Mouse (Mus musculus) kidney, postnatal 36 days (tissue): ENCODE measurements around the gene Men1.

Experiments
- DNase-seq, 2 experiments: peaks; one replicate each; pipeline ENCODE4 v3.0.0; 2021 to 2022; ENCODE audit warnings: mixed read lengths in 2 of 2

Gene Men1

DNA sequence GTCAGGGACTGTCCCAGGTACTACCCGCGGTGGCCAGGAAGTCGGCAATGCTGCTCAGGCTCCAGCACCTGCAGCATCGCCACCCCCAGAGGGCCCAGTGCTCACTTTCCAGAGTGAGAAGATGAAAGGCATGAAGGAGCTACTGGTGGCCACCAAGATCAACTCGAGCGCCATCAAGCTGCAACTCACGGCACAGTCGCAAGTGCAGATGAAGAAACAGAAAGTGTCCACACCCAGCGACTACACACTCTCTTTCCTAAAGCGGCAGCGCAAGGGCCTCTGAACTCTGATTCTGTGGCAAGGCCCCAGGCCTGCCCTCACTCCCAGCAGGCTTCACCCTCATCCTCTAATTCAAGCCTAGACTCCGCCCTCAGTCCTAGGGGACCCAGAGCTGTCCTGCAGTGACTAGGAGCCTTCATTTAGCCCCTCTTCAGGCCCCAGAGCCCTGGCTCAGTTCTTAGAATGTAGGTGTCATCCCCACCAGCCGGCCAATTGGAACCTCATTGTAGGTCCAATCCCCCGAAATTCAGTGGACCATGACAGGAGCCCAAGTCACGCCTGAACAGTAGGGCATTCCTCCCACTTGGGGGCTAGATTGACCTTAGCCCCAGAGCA is 5.2 kb downstream of the Men1 start:
- DNase-seq, result peak; percentile 82 to 87

DNA sequence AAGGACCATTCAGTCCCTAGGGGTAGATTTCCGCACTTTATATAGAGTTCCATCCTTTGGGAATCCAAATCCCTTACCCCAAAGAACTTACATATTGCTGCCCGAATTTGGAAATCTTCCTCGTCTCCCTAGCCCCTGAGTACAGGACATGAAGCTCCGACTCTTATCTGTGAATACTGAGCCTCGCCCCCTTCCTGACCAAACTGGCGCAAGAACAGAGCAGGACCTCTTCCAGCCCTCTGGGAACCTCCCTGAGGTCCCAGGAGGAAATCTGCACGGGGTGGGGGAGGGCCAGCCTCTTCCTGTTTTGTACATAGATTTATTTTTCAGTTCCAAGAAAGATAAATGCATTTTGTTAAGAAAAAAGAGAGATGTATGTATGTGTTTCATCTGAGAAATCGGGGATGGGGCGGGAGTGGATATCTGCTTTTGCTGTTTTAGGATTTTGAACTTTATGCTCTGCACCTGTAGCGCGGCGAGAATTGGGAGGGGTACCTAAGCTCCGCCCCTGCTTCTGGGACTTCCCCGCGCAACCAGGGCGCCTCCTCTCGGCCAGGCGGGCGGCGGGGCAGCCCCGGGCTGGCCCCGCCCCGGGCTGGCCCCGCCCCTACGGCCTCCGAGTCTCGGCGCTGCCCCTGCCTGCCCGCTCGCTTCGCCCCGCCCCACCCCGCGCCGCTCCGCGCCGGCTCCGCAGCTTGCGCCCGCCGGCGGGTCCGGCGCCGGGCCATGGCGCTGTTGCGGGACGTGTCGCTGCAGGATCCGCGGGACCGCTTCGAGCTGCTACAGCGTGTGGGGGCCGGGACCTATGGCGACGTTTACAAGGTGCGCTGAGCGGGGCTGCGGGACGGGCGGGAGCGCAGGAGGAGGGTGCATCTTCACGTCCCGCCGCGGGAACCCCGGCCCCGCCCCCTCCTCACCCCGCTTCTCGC is 6.0 kb downstream of the Men1 start, which contains the start of gene Map4k2:
Gene Map4k2 (plus strand): TSS at position 612 of the 929 bp plus-strand sequence.
- DNase-seq, result peak; percentile 91 to 97

DNA sequence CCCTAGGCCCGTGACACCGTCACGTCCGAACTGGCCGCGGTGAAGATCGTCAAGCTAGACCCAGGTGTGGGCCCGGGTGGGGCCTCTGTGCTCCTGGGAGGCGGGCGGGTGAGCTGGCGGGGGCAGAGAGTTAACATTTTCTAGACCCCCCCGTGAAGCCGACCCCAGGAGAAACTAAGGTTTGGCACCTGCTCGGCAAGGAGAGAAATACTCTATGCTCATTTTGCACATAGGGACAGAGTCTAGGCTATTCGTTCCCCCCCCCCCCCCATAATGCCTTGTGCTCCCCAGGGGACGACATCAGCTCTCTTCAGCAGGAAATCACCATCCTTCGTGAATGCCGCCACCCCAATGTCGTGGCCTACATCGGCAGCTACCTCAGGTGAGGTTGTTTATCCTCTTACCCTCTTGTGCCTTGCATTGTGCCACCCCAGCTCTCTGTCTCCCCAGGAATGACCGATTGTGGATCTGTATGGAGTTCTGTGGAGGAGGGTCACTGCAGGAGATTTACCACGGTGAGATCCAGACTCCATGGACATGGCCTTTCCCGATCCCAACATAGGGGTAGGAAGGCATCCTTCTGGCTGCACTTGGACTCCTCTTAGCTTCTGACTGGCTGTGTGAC is 6.8 kb downstream of the Men1 start:
- no peak for DNase-seq

DNA sequence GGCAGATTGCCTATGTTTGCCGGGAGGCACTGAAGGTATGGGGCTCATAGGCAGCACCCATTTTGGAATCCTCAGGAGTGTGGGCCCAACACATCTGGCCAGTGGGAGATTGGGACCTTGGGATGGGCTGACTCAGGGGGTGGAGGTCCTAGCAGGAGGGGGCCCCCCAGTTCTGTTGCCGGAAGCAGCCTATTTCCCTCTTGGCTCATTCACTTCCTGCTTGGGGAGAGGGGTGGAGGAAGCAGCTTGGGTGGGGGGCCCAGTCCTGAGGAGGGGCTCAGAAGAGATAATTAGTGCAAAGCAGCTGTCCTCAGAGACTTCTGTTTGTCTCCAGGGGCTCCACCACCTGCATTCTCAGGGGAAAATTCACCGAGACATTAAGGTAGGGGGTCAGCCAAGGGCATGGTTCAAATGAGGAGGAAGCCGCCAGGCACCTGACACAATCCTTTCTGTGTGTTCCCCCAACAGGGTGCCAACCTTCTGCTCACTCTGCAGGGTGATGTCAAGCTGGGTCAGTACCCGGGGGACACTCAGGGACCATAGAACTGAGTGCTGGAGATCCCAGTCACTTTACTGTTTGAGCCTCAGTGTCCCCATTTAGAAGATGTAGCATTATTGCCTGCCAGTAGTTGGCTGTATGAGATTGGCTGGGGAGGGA is 7.6 kb downstream of the Men1 start:
- peak in 1 of 2 experiments; percentile 30 for DNase-seq

DNA sequence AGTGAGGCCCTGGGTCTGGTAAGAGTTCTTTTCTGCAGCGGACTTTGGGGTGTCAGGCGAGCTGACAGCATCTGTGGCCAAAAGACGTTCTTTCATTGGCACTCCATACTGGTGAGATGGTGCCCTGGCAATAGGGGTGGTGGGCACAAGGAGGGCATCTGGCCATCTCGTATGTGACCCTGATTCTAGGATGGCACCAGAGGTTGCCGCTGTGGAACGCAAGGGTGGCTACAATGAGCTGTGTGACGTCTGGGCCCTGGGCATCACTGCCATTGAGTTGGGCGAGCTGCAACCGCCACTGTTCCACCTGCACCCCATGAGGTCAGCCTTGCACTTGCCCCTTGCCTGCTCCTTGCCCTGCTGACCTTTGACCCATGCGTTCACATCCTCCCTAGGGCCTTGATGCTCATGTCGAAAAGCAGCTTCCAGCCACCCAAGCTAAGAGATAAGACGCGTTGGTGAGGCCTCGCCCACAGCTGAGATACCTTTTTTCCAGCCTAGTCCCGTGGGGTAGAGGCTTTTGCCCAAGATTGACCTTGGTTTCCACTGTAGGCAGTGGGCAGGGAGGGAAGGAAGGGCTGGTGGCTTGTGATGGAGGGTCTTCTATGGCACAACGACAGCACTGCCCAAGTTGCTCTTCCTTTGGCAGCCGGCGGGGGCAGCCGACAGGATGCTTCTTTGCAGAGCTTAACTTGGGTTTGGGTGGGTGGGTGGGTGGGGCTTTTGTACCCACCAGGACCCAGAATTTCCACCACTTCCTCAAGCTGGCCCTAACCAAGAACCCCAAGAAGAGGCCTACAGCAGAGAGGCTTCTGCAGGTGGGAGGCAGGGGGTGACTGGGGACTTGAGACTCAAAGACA is 8.5 kb downstream of the Men1 start:
- DNase-seq, result peak in 1 of 2 experiments; percentile 22

DNA sequence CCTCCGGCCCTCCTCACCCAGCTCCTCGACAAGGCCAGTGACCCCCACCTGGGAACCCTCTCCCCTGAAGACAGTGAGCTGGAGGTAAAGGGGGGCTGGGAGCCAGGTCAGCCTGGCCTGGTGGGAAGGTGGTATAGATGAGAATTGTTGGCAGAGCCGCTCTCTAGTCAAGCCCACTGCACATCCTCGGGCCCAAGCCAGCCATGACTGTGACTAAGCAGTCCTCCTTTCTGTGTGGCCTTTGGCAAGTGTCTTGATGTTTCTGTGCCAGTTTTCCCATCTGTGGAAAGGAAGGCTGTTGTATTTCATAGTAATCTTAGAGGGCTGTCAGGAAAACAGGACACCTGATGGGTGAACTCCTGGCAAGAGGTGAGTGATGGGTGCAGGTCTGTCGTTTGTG is 9.2 kb downstream of the Men1 start:
- no peak for DNase-seq

DNA sequence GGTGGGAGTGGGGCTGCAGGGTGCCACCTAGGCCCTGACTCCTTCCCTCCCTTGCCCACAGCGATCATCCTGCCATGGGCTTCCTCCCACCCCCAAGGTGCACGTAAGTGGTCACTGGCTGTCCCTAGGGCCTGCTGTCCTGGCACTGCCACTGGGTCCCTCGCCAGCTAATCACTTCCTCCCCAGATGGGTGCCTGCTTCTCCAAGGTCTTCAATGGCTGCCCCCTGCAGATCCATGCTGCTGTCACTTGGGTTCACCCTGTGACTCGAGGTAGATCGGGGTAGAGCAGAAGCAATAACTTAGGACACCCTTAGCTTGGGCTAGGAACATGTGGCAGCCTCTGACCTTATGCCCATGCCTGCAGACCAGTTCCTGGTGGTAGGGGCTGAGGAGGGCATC is 11.2 kb downstream of the Men1 start:
- no peak for DNase-seq

DNA sequence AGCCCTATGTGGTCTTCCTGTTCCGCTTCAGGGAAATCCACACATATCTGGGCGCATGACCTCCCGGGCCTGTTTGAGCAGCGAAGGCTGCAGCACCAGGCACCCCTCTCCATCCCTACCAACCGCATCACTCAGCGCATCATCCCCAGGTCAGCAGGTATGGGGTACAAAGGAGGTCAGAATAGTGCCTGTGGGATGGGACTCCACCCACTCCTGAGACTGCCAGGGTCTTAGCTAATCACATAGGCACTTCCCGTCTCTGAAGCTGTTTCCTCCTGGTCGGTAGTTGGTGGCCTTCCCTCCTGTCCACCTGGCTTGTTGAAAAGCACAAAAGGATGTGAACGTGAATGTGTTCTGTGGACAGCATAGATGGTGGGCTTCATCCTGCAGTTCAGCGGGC is 11.9 kb downstream of the Men1 start:
- DNase-seq, result no peak

DNA sequence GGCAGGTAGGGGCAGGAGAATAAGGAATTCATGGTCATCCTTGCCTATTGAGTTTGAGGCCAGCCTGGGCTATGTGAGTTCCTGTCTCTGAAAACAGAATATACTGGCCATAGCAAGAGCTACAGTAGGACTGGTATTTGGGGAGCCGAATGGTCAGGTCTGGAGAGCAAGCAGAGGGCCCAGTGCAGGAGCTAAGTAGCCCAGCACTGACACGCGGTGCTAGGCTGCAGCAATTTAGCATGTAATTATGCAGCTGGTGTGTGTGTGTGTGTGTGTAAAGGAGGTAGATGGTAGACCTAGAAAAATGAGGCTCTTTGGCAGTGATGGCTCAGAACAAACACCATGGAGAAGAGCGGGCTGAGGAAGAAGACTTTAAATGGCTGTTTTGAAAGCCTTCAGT is 12.8 kb downstream of the Men1 start:
- no peak for DNase-seq

DNA sequence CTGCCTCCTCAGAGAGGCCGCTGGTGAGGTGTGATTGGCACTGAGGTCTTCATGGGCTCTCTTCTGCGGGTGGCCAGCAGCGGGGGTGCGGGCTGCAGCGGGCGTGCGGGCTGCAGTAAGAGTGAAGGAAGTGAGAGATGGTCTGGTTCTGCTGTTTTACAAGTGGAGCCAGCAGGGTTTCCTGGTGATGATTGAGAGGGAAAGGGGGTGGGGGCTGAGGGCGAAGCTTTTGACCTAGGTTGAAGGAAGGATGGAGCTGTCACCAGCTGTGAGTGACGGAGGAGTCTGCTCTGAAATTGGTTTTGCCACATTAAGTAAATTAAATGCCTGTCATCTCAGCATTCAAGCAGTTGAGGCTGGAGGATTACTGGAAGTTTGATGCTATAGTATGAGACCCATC is 13.9 kb downstream of the Men1 start:
- no peak for DNase-seq

DNA sequence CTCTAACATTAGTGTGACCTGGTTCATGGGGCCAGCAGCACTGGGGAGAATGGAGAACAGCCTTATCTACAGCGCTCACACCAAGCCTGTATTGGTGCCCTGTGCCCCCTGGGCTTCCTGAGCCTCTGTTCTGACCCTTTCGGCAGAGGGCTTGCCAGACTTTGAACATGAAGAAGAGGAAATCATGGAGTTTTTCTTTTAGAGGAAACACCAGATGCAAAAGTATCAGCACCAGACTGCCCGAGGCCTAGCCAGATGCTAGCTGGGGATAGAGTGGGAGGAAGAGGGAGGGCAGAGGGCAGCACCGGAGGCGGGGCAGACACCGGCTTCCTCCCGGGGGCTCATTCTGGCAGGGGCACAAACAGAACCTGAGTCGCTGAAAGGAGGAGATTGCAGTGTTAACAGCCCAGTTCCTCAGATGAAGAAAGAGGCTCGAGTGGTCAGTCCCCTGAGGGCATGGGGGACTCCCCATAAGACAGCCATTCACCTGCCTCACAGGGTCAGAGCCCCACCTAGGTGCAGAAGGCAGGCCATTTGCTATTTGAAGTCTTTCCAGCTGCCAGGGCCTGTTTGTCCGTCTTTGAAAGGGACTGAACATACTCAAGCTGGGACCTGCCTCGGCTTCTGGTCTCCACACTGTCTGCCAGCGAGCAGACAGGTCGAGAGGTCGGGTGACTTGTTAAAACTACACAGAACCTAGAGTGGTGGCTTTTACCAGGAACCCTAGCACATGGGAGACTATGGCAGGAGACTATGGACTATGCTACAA is 14.6 kb downstream of the Men1 start:
- DNase-seq, result peak; percentile 55 to 64

DNA sequence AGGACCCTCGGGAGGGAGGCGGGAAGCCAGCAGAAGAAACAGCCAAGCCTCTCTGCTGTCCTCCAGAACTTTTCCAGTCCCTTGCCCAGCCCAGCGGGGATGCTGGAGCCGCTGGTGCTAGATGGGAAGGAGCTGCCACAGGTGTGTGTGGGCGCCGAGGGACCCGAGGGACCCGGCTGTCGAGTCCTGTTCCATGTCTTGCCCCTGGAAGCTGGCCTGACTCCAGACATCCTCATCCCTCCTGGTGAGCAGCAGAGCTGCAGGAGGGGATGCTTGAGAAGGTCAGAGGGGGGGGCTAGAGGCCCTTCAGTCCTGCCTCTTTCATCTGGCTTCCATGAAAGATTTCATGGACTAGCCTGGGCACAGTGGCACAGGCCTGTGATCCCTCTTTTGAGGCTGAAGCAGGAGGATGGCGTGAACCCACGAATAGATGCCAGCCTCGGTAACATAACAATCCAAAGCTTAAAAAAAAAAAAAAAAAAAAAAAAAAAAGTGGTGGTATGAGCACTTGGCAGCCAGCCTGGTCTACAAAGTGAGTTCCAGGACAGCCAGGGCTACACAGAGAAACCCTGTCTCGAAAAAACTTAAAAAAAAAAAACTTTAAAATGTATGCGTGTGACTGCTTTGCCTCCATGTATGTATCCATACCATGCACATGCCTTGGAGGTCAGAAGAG is 16.8 kb downstream of the Men1 start:
- no peak for DNase-seq

DNA sequence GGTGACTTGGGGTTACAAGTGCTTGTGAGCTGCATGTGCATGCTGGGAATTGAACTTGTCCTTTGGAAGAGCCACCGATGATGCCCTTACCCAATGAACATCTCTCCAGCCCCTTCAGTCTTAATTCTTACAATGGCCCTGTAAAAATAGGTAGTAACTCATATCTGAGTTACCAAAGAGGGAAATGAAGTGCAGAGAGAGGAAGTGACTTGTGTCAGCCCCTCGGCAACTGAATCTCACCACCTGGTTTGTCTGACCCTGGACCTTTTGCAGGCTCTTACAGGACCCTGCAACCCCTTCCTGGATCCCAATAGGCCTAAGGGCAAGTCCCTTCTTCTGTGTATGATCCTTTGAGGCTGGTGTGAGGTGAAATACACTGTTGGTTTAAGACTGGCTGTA is 17.3 kb downstream of the Men1 start:
- DNase-seq, result no peak

DNA sequence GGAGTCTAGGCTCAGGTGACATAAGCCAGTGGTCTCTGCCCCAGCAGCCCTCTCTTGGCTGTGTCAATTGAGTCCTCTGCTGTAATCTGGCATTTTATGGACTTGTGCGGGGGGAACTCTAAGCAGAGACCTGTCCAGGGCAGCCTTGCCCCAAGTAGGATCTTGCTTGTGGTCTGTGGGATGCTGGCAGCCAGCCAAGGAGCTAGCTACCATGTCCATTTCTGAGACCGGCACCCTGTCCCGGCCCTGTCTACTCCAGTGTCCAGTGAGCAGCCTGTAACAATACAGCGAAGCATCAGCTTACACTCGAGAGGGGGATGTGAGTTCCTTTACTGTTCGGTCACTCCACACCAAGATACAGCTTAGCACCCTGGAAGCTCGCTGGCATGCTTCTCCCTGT is 19.3 kb downstream of the Men1 start:
- DNase-seq, result no peak

DNA sequence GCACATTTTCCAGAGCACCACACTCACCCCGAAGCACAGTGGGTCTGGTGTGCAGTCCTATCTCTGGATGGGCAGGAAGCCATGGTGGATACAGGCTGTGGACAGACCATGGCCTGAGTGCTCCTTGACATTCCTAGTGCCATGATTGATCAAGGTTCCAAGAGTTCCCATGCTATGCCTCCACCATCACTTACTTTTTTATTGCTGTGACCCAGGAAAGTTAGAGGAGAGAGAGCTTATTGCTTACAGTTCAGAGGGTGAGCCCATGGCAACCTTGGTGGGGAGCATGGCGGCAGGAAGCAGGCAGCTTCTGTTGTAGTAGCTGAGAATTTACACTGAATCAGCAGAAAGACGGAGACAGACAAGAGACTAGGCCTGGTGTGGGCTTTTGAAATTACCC is 26.5 kb downstream of the Men1 start:
- DNase-seq, result no peak

DNA sequence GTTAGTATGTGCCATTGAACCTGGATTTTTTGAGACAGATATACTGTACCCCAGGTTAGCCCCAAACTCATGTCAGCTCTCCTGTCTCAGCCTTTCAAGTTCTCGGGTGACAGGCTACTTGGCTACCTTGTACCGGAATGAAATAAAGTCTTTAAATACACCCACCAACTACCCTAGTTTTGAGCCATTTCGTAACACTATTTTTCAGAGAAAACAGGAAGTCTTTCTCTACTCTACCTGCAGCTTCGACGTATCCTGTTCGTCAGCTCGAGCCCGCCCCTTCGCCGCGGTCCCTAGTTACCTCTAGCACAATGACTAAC is 28.3 kb downstream of the Men1 start:
- DNase-seq, result no peak

DNA sequence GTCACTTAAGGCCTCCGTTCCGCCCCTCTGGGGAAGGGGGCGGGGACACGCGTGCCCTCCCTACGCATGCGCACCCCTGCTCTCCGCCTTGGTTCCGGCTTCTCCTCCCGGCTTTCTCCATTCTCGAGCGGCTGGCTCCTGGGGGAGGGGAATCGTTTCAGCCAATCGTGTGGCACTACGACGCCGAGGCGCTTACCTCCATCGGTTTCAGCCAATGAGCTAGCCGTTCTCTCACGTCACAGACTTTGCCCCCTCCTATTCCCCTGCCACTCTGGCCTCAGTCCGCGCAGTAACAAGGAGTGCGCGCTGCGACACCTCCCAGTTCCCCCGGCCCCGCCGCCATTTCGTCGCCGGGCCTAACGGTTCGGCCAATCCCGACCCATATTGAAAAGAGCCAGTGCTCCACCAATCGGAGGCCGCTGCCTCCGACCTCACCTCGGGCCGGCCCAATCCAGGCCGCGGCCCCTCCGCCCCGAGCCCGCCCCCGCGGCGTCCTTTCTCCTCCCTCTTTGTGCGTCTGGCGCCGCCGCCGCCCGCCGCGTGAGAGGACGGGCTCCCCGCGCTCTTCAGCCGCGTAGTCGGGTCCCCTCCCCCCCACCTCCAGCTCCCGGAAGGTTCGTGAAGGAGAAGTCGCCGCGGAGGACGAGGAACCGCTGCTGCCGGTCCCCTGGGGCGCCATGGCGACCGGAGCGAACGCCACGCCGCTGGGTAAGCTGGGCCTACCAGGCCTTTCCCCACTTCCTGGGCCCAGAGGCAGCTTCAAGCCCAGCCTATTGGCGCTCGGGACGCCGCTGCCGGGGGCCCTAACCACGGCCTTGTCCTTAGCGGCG is 28.8 kb downstream of the Men1 start, which contains the start of gene Sf1:
Gene Sf1 (plus strand): TSS at position 280 of the 830 bp plus-strand sequence.
- DNase-seq, result peak; percentile 99 to 100

DNA sequence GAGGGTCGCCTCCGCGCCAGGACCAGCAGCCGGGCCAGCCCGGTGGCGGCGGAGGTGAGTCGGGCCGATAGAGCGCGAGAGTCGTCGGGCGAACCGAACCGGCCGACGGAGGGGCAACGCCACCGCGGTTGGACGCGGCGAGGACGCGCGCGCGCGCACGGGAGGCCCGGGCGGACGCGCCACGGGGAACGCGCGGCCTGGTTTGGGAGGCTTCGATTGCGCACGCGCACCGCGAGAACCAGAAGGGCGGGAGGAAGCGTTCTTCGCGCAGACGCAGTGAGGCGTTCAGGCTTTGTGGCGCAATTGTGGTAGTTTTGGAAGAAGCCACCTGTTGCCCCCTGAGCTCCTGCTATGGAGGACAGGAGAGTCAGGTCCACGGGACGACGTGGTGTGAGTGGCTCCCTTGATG is 29.5 kb downstream of the Men1 start:
- DNase-seq, result peak; percentile 91 to 95

DNA sequence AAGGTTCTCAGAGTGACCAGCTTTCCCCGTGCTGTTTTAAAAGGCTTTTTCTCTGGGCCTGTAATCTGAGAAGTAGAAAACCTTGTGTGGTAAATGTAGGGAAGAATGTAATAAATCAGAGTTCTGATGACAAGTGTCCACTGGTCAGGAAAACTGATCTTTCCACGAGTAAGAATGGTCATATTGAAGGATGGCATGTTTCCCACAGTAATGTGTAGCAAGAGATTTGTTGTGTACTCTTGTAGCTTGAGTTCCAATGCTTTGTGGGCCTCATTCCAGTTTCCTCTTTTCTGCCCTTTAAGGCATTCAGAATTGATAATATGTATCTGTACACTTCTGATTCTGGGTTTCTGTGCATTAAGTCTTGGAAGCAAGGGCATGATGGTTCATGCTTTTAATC is 30.1 kb downstream of the Men1 start:
- DNase-seq, result no peak

DNA sequence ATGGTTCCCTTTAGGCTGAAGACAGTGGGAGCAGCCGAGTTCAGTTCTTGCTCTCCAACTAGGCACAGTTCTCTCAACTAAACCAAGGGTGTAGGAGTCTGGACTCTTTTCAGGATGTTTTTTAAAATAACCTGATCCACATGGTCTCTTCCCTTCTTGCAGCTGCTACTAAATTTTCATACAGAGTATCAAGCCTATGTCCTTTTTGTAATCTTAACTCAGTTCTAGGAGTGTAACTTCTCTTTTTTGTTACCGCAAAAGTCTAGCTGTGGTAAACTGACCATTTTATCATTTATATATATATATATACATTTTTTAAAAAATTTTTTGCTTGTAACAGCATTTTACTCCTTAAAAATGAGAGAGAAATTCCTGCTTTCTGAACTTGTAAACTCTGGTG is 35.4 kb downstream of the Men1 start:
- DNase-seq, result no peak
